Comparison of ENCODE assay signal across 23 mouse cellular contexts in the genomic region with DNA sequence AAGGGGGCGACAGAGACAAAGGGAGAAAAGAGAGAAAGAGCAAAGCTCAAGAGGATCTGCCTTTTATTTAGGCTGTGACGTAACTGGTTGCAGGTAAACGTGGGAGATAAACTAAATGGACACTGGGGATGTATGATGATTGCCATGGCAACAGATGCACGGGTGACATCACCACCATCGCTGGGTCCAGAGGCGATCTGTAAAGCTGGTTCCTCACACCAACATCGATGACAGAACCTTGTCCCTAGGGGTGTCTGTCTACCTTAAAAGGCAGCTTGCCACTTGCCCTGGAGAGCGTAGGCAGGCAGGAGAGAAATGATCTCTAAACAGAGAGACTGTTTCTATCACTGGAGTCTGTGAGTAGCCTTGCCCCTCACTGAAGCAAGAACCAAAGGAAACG. TPM values are rescaled to one million over a fixed set of nuclear protein-coding genes. Genes with fewer than 3 reads are reported as not detected.
DNase-seq lines count a peak whose midpoint lies in the region; ATAC-seq and TF ChIP-seq lines count a peak whose summit lies in the region.
"Had no signal": no experiment of that assay in that cellular context is flagged by ENCODE, and none has a peak within 500 bp of the region (broad histone marks: within the 10 kb centered on the region; RNA-seq: fewer than 3 reads in every experiment).

No protein-coding gene starts in this region.

- DNase-seq in hindbrain, embryonic 14.5 days (ENCODE audit: low spot score) = no peak
- DNase-seq in brain, embryonic 14.5 days (ENCODE audit: low read depth) = peak; percentile 42
- DNase-seq in embryonic facial prominence, embryonic 10.5 days (ENCODE audit: low spot score) = no peak
- DNase-seq in gastrocnemius, postnatal 25 days = no peak
- DNase-seq in adrenal gland, adult (ENCODE audit: inconsistent age in 2 of 2, low spot score in 1 of 2) = no peak
- DNase-seq: adrenal gland, adult 8-10 months; cerebellum, adult 18-20 months; cerebellum, postnatal 14 days; heart, adult 18-20 months; heart, postnatal 14 days; kidney, postnatal 4 days; layer of hippocampus, adult 9-11 months; liver, embryonic 13.5 days; lung, embryonic 14.5 days; thymus, adult 18-20 months; thymus, postnatal 36 days had no signal

- 58% methylated on average over 9 of the region's 9 CpGs for WGBS in hindbrain, embryonic 16.5 days
- WGBS in hindbrain, embryonic 14.5 days = 53% methylated on average over 9 of the region's 9 CpGs
- 68% methylated on average over 9 of the region's 9 CpGs for WGBS in embryonic facial prominence, embryonic 10.5 days
- 38% methylated on average over 9 of the region's 9 CpGs for whole genome bisulfite sequencing in midbrain, embryonic 15.5 days

- H3K27me3 ChIP-seq in hindbrain, embryonic 16.5 days (replicated peaks; ENCODE audit: control insufficient read depth, insufficient read depth, low read length) = peaks cover 2% of the 10 kb centered on the region; the same call in 1 of the 2 replicates
- peaks cover 13% of the 10 kb centered on the region; the same call in 1 of the 2 replicates for H3K27me3 ChIP-seq in hindbrain, embryonic 14.5 days (ENCODE audit: control insufficient read depth, insufficient read depth, low read length)
- no peaks in the 10 kb centered on the region for H3K27me3 ChIP-seq in embryonic facial prominence, embryonic 10.5 days (replicated peaks; ENCODE audit: low read depth, poor library complexity, severe bottlenecking)
- H3K27me3 ChIP-seq in midbrain, embryonic 15.5 days (replicated peaks) = no peaks in the 10 kb centered on the region
- H3K27me3 ChIP-seq: embryonic facial prominence, embryonic 13.5 days; heart, embryonic 13.5 days; kidney, embryonic 15.5 days; liver, embryonic 13.5 days; neural tube, embryonic 12.5 days had no signal

- no peaks in the 10 kb centered on the region for H3K9me3 ChIP-seq in hindbrain, embryonic 16.5 days (ENCODE audit: control insufficient read depth, low read length)
- no peaks in the 10 kb centered on the region for H3K9me3 ChIP-seq in hindbrain, embryonic 14.5 days (ENCODE audit: control insufficient read depth, low read length)
- no peaks in the 10 kb centered on the region for H3K9me3 ChIP-seq in embryonic facial prominence, embryonic 10.5 days
- no peaks in the 10 kb centered on the region for H3K9me3 ChIP-seq in midbrain, embryonic 15.5 days
- H3K9me3 ChIP-seq: embryonic facial prominence, embryonic 13.5 days; heart, embryonic 13.5 days; kidney, embryonic 15.5 days; liver, embryonic 13.5 days; neural tube, embryonic 12.5 days had no signal

- H3K4me1 ChIP-seq in hindbrain, embryonic 16.5 days (ENCODE audit: control insufficient read depth, insufficient read depth, low read depth, low read length) = peaks cover 12% of the 10 kb centered on the region
- peaks cover 25% of the 10 kb centered on the region for H3K4me1 ChIP-seq in hindbrain, embryonic 14.5 days (replicated peaks; ENCODE audit: control insufficient read depth, insufficient read depth, low read length)
- H3K4me1 ChIP-seq in embryonic facial prominence, embryonic 10.5 days = peaks cover 53% of the 10 kb centered on the region
- peaks cover 49% of the 10 kb centered on the region for H3K4me1 ChIP-seq in midbrain, embryonic 15.5 days
- H3K4me1 ChIP-seq: liver, embryonic 13.5 days had no signal

- H3K9ac ChIP-seq in hindbrain, embryonic 16.5 days (ENCODE audit: low read depth, low read length) = no peak overlapping the region
- no peak overlapping the region for H3K9ac ChIP-seq in hindbrain, embryonic 14.5 days
- H3K9ac ChIP-seq in midbrain, embryonic 15.5 days = no peak overlapping the region
- H3K9ac ChIP-seq: embryonic facial prominence, embryonic 13.5 days; heart, embryonic 13.5 days; kidney, embryonic 15.5 days; liver, embryonic 13.5 days; lung, embryonic 14.5 days; neural tube, embryonic 12.5 days had no signal

- no peak for TF ChIP-seq POLR2A in brain, embryonic 14.5 days (IDR thresholded peaks at IDR 0.05; ENCODE audit: borderline replicate concordance, extremely low read depth, insufficient read depth, insufficient read length, poor library complexity, severe bottlenecking)

- peak; percentile 41; the same call in 1 of the 2 replicates for ATAC-seq in hindbrain, embryonic 16.5 days
- no peak for ATAC-seq in hindbrain, embryonic 14.5 days (ENCODE audit: low FRiP score)
- ATAC-seq in midbrain, embryonic 15.5 days (replicated peaks) = peak; percentile 32
- ATAC-seq: intestine, postnatal 0 days had no signal

- H3K4me3 ChIP-seq in hindbrain, embryonic 16.5 days (ENCODE audit: low read length) = no peak overlapping the region
- H3K4me3 ChIP-seq in hindbrain, embryonic 14.5 days (replicated peaks; ENCODE audit: low read length) = no peak overlapping the region
- no peak overlapping the region for H3K4me3 ChIP-seq in embryonic facial prominence, embryonic 10.5 days
- no peak overlapping the region for H3K4me3 ChIP-seq in midbrain, embryonic 15.5 days
- H3K4me3 ChIP-seq: embryonic facial prominence, embryonic 13.5 days; heart, embryonic 13.5 days; kidney, embryonic 15.5 days; liver, embryonic 13.5 days; neural tube, embryonic 12.5 days had no signal

- H3K27ac ChIP-seq in hindbrain, embryonic 16.5 days (ENCODE audit: low read depth, low read length) = no peak overlapping the region
- H3K27ac ChIP-seq in hindbrain, embryonic 14.5 days = no peak overlapping the region
- 0 out of 2 replicates have a peak overlapping the region, but pooled peaks have one; percentile 44 for H3K27ac ChIP-seq in embryonic facial prominence, embryonic 10.5 days (replicated peaks)
- 0 out of 2 replicates have a peak overlapping the region, but pooled peaks have one; percentile 0 for H3K27ac ChIP-seq in midbrain, embryonic 15.5 days
- H3K27ac ChIP-seq: embryonic facial prominence, embryonic 13.5 days; heart, embryonic 13.5 days; kidney, embryonic 15.5 days; liver, embryonic 13.5 days; neural tube, embryonic 12.5 days had no signal

- H3K4me2 ChIP-seq in hindbrain, embryonic 16.5 days (ENCODE audit: low read length) = no peak overlapping the region
- no peak overlapping the region for H3K4me2 ChIP-seq in hindbrain, embryonic 14.5 days (replicated peaks)
- peak overlapping the region; percentile 10; the same call in 1 of the 2 replicates for H3K4me2 ChIP-seq in midbrain, embryonic 15.5 days
- H3K4me2 ChIP-seq: heart, embryonic 13.5 days; kidney, embryonic 15.5 days; liver, embryonic 13.5 days; lung, embryonic 14.5 days; neural tube, embryonic 12.5 days had no signal

- TF ChIP-seq CTCF in brain, embryonic 14.5 days (IDR thresholded peaks at IDR 0.05; ENCODE audit: borderline replicate concordance, extremely low read depth, insufficient read depth, insufficient read length) = no peak

- H3K36me3 ChIP-seq in hindbrain, embryonic 16.5 days (ENCODE audit: control insufficient read depth, insufficient read depth, low read length) = no peaks in the 10 kb centered on the region
- H3K36me3 ChIP-seq in hindbrain, embryonic 14.5 days (replicated peaks; ENCODE audit: control insufficient read depth, insufficient read depth) = no peaks in the 10 kb centered on the region
- peaks cover 22% of the 10 kb centered on the region for H3K36me3 ChIP-seq in embryonic facial prominence, embryonic 10.5 days (replicated peaks)
- H3K36me3 ChIP-seq in midbrain, embryonic 15.5 days (replicated peaks) = no peaks in the 10 kb centered on the region
- H3K36me3 ChIP-seq: heart, embryonic 13.5 days; kidney, embryonic 15.5 days; liver, embryonic 13.5 days; neural tube, embryonic 12.5 days had no signal

RNA-seq across cellular contexts. Expression of a gene that starts 23.7 kb away (rescaled TPM):
- 8.0 and 13.0 TPM in 2 replicates for polyA plus RNA-seq in hindbrain, embryonic 16.5 days (2015; fragmentation: Nextera tagmentation; extraction: Ambion mirVana)
- 9.8 and 10.3 TPM in 2 replicates for polyA plus RNA-seq in hindbrain, embryonic 14.5 days (2014; fragmentation: Nextera tagmentation; extraction: Ambion mirVana)
- 36.5 and 54.7 TPM in 2 replicates for polyA plus RNA-seq in brain, embryonic 14.5 days (2012; rRNA removed)
- polyA plus RNA-seq in embryonic facial prominence, embryonic 10.5 days (2016; fragmentation: Nextera tagmentation; extraction: Ambion mirVana) = 51.2 and 61.3 TPM in 2 replicates
- polyA plus RNA-seq in midbrain, embryonic 15.5 days (2015; fragmentation: Nextera tagmentation; extraction: Ambion mirVana) = 71.4 and 79.6 TPM in 2 replicates
- total RNA-seq in gastrocnemius, postnatal 25 days (2021) = under 1 TPM; 0.13 to 0.35 TPM

Comparison
In these comparisons a context has a peak if more than half of its experiments do, and no peak if none do; other contexts are left out.
1. H3K27ac ChIP-seq: peak in embryonic facial prominence, embryonic 10.5 days (single experiment) and midbrain, embryonic 15.5 days (single experiment); none in hindbrain, embryonic 16.5 days (single experiment) and hindbrain, embryonic 14.5 days (single experiment).